Mouse (Mus musculus): ENCODE data around the gene Plekha5.

DNA sequence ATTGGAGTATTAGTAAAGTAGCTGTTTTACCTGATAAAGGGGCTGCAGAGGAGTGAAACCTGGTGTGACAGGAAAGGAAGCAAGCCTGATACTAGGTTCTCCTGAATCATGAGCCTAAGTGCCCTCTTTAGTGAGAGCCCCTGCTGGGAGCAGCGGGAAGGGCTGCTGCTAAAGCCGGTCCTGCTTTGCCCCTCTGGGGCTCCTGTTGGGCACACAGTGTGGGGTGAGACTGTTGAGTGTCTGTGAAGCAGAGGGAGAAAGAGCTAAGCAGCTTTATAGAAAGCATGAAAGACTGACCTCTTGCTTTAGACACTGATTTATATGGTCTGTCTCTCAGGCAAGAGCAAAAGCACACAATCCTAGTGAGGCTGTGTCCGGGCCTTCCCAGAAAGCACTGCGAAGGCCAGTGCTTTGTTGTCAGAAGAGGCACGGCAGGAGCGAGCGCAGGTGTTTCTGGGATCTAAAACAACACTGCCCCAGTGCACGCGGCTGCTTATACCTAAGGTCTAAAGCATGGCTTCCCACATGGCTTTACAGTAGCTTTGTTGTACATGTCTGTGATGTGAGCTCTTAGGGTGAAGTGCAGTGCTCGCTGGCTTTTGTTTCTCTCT is 21.1 kb downstream of the Plekha5 start:
- TF ChIP-seq MAFK (IDR thresholded peaks at IDR 0.05; ENCODE audit: insufficient read depth, low read depth, low read length) (no peak), CHD2 (IDR thresholded peaks at IDR 0.05; ENCODE audit: low read depth, low read length) (no peak), ZNF384 (IDR thresholded peaks at IDR 0.05; ENCODE audit: low read depth, low read length) (no peak), HCFC1 (IDR thresholded peaks at IDR 0.05; ENCODE audit: borderline replicate concordance, insufficient read depth, low read length) (no peak)

Measured in ES-E14 (cell line).